Comparison of ENCODE assay signal across 13 mouse cellular contexts in the genomic region with DNA sequence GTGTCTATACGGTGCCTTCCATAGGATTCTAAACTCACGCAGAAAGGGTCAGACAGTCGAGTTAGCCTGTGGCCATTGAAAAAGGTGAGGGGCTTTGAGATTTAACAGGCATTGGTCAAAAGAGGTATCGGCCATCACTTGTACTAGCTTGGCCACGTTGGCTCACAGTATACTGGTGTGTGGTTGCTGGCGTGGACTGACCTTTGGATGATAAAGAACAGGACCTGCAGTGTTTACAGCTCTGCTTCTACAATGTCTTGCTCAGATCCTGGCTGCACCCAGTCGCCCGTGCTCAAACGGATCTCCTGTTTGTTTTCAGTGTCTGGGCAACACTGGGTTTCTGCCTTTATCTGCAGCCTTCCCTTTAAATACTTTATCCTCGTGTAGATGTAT. TPM values are rescaled to one million over a fixed set of nuclear protein-coding genes. Genes with fewer than 3 reads are reported as not detected.
DNase-seq lines count a peak whose midpoint lies in the region; ATAC-seq and TF ChIP-seq lines count a peak whose summit lies in the region.
"Had no signal": no experiment of that assay in that cellular context is flagged by ENCODE, and none has a peak within 500 bp of the region (broad histone marks: within the 10 kb centered on the region; RNA-seq: fewer than 3 reads in every experiment).

No protein-coding gene starts in this region.

- peak overlapping the region; percentile 83 for H3K4me2 ChIP-seq in heart, embryonic 14.5 days (ENCODE audit: low read length)
- peak overlapping the region; percentile 68 for H3K4me2 ChIP-seq in intestine, embryonic 15.5 days (replicated peaks)
- no peak overlapping the region for H3K4me2 ChIP-seq in midbrain, embryonic 16.5 days (ENCODE audit: low read length)

- TF ChIP-seq CTCF in liver, adult 2 months (IDR thresholded peaks at IDR 0.05; ENCODE audit: low read depth, low read length): no peak

- 51% methylated on average over 10 of the region's 10 CpGs for WGBS in heart, embryonic 14.5 days
- 27% methylated on average over 10 of the region's 10 CpGs for WGBS in liver, adult 2 months
- 18% methylated on average over 10 of the region's 10 CpGs for WGBS in intestine, embryonic 15.5 days
- WGBS in midbrain, embryonic 16.5 days: 82% methylated on average over 10 of the region's 10 CpGs

- H3K4me1 ChIP-seq in heart, embryonic 14.5 days (ENCODE audit: control insufficient read depth in 2 of 2, insufficient read depth in 2 of 2, low read length in 2 of 2): peaks cover 2 to 6% of the 10 kb centered on the region in 2 experiments; a peak in 1 of 4 replicates
- H3K4me1 ChIP-seq in liver, adult 2 months (ENCODE audit: control insufficient read depth, insufficient read depth, low read length): no peaks in the 10 kb centered on the region; the same call in none of the 2 replicates
- 0 out of 2 replicates have a peak, but pooled peaks cover 3% of the 10 kb centered on the region for H3K4me1 ChIP-seq in intestine, embryonic 15.5 days (replicated peaks)
- peaks cover 2% of the 10 kb centered on the region; the same call in 1 of the 2 replicates for H3K4me1 ChIP-seq in midbrain, embryonic 16.5 days (ENCODE audit: control insufficient read depth, insufficient read depth, low read length)

- no peaks in the 10 kb centered on the region for H3K36me3 ChIP-seq in heart, embryonic 14.5 days (ENCODE audit: control insufficient read depth, insufficient read depth, low read length)
- no peaks in the 10 kb centered on the region for H3K36me3 ChIP-seq in liver, adult 2 months (ENCODE audit: control insufficient read depth, insufficient read depth, low read length)
- no peaks in the 10 kb centered on the region for H3K36me3 ChIP-seq in intestine, embryonic 15.5 days
- H3K36me3 ChIP-seq in midbrain, embryonic 16.5 days (ENCODE audit: control insufficient read depth, insufficient read depth, low read length): no peaks in the 10 kb centered on the region
- H3K36me3 ChIP-seq: embryonic facial prominence, embryonic 12.5 days; forebrain, embryonic 12.5 days had no signal

- no peak overlapping the region for H3K27ac ChIP-seq in heart, embryonic 14.5 days (replicated peaks in 1 of 2; ENCODE audit: control insufficient read depth in 1 of 2, insufficient read depth in 1 of 2, low read depth in 2 of 2, low read length in 2 of 2)
- peak overlapping the region; percentile 98 for H3K27ac ChIP-seq in liver, adult 2 months (replicated peaks; ENCODE audit: insufficient read depth, low read depth, low read length)
- H3K27ac ChIP-seq in intestine, embryonic 15.5 days: peak overlapping the region; percentile 90
- no peak overlapping the region for H3K27ac ChIP-seq in midbrain, embryonic 16.5 days (ENCODE audit: low read length)
- H3K27ac ChIP-seq: embryonic facial prominence, embryonic 12.5 days; forebrain, embryonic 12.5 days; gastrocnemius, adult 2 months had no signal

- no peaks in the 10 kb centered on the region for H3K27me3 ChIP-seq in heart, embryonic 14.5 days (ENCODE audit: control insufficient read depth, insufficient read depth, low read length)
- H3K27me3 ChIP-seq in liver, adult 2 months (ENCODE audit: control insufficient read depth, insufficient read depth, low read length): no peaks in the 10 kb centered on the region
- no peaks in the 10 kb centered on the region for H3K27me3 ChIP-seq in intestine, embryonic 15.5 days (replicated peaks)
- no peaks in the 10 kb centered on the region for H3K27me3 ChIP-seq in midbrain, embryonic 16.5 days (ENCODE audit: control insufficient read depth, insufficient read depth, low read depth, low read length)
- H3K27me3 ChIP-seq: embryonic facial prominence, embryonic 12.5 days had no signal

- H3K79me2 ChIP-seq in liver, adult 2 months (ENCODE audit: control insufficient read depth, insufficient read depth, low read length): no peaks in the 10 kb centered on the region

- H3K9ac ChIP-seq in heart, embryonic 14.5 days (ENCODE audit: low read length): no peak overlapping the region
- peak overlapping the region; percentile 61 for H3K9ac ChIP-seq in liver, adult 2 months (ENCODE audit: low read depth, low read length)
- H3K9ac ChIP-seq in intestine, embryonic 15.5 days: no peak overlapping the region
- H3K9ac ChIP-seq in midbrain, embryonic 16.5 days (ENCODE audit: low read depth, low read length): no peak overlapping the region

- TF ChIP-seq POLR2A in liver, adult 2 months (IDR thresholded peaks at IDR 0.05; ENCODE audit: extremely low read depth, insufficient read depth, low read length): no peak

- no peak overlapping the region for H3K4me3 ChIP-seq in heart, embryonic 14.5 days (ENCODE audit: control insufficient read depth in 1 of 2, insufficient read depth in 1 of 2, low read depth in 1 of 2, low read length in 2 of 2)
- H3K4me3 ChIP-seq in liver, adult 2 months (ENCODE audit: insufficient read depth, low read depth, low read length): peak overlapping the region; percentile 44
- H3K4me3 ChIP-seq in intestine, embryonic 15.5 days (replicated peaks): peak overlapping the region; percentile 41
- no peak overlapping the region for H3K4me3 ChIP-seq in midbrain, embryonic 16.5 days (ENCODE audit: low read depth, low read length)

- ATAC-seq in heart, embryonic 14.5 days (ENCODE audit: insufficient number of reproducible peaks, insufficient read depth, low FRiP score, low read depth): no peak
- ATAC-seq in intestine, embryonic 15.5 days: peak; percentile 77
- 0 out of 2 replicates have a peak, but pooled peaks have one; percentile 4 for ATAC-seq in midbrain, embryonic 16.5 days

- H3K9me3 ChIP-seq in heart, embryonic 14.5 days (ENCODE audit: control insufficient read depth, low read length): no peaks in the 10 kb centered on the region
- H3K9me3 ChIP-seq in intestine, embryonic 15.5 days: no peaks in the 10 kb centered on the region
- H3K9me3 ChIP-seq in midbrain, embryonic 16.5 days (replicated peaks; ENCODE audit: control insufficient read depth, low read length, poor library complexity, severe bottlenecking): no peaks in the 10 kb centered on the region
- H3K9me3 ChIP-seq: embryonic facial prominence, embryonic 12.5 days; forebrain, embryonic 12.5 days had no signal

- intact Hi-C loops in heart, postnatal 25 days (cut with DNase I): no loop called here

- DNase-seq in heart, postnatal 25 days (ENCODE audit: low spot score): no peak
- DNase-seq in liver, adult 2 months (ENCODE audit: extremely low read depth, low read depth, low spot score): peak; percentile 88
- DNase-seq in liver: no peak
- no peak for DNase-seq in gastrocnemius, adult 8-10 months (ENCODE audit: low spot score in 2 of 2)
- no peak for DNase-seq in left cerebral cortex, adult 8-10 months (ENCODE audit: low spot score in 2 of 2)
- DNase-seq: gastrocnemius, adult 2 months; heart, postnatal 4 days; thymus, postnatal 14 days had no signal

RNA-seq across cellular contexts. Expression of a gene that starts 0.8 kb away (rescaled TPM):
- 0.27 and 0.55 TPM in 2 replicates for polyA plus RNA-seq in heart, embryonic 14.5 days (2014; fragmentation: Nextera tagmentation; extraction: Ambion mirVana)
- total RNA-seq in heart, postnatal 25 days (2021): not detected
- 24.6 and 30.1 TPM in 2 replicates for total RNA-seq in liver, adult 2 months (2014; rRNA removed)
- polyA plus RNA-seq in liver, adult 2 months (2012; rRNA removed): 3.2 and 3.9 TPM in 2 replicates
- 26.9 and 29.0 TPM in 2 replicates for polyA plus RNA-seq in intestine, embryonic 15.5 days (2015; fragmentation: Nextera tagmentation; extraction: Ambion mirVana)
- polyA plus RNA-seq in midbrain, embryonic 16.5 days (2015; fragmentation: Nextera tagmentation; extraction: Ambion mirVana): 2.2 and 2.5 TPM in 2 replicates
- not detected for total RNA-seq in gastrocnemius, adult 8-10 months (2022)
- total RNA-seq in left cerebral cortex, adult 8-10 months (2022): 1 to 10 TPM in 3 of 4 experiments, under 1 TPM in 1; 0.93 to 3.0 (median 1.7) TPM
- total RNA-seq: gastrocnemius, adult 2 months had no signal

Comparison
In these comparisons a context has a peak if more than half of its experiments do, and no peak if none do; other contexts are left out.
1. H3K27ac ChIP-seq: peak in liver, adult 2 months (single experiment) and intestine, embryonic 15.5 days (single experiment); none in heart, embryonic 14.5 days (0 of 2) and midbrain, embryonic 16.5 days (single experiment).
2. H3K4me3 ChIP-seq: peak in liver, adult 2 months (single experiment) and intestine, embryonic 15.5 days (single experiment); none in heart, embryonic 14.5 days (0 of 2) and midbrain, embryonic 16.5 days (single experiment).